Mouse (Mus musculus): Measurements from ENCODE around the gene C3ar1. TPM values are rescaled to one million over a fixed set of nuclear protein-coding genes. Genes with fewer than 3 reads are reported as not detected.

C3ar1 gene
- total and polyA plus RNA-seq, 2 experiments from 2014 or later = 1.8 to 2.3 TPM

DNA sequence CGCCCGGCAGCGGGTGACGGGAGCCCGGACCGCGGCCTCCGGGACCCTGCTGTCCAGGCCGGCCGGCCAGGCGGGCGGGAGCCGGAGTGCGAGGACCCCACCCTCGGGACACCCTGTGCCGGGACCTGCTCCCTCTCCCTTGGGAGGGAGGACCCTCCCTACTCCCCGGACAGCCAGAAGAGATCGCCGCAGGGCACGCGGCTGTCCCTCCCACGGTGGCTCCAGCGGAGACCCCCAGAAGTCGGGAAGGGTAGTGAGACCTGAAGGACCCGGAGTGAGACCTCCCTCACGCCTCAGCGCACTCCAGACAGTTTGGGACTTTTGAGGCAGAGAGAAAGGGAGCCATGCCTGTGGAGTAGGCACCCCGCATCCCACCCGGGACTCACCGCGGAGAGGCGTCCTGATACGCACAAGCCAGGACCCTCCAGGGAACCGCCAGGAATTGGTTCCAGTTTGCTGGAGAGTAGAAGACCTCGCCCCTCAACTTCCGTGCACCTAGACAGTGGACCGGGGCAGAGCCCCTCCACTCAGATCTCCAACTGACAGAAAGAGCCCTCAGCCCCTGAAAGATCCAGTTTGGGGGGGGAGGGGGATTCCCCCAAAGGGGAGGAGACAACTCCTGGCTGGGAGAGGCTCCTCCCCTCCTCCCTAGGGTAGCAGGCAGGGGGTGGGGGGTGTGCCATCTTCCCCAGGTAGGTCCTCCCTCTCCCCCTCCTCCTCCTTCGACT is 35.7 kb downstream of the C3ar1 start:
- DNase-seq (peak; percentile 57), ATAC-seq (peak; percentile 68)
- WGBS = 3% methylated on average over 32 of the region's 38 CpGs
- no peak for TF ChIP-seq CTCF (IDR thresholded peaks at IDR 0.05; ENCODE audit: low read depth)
- Histone ChIP-seq H3K4me2 (ENCODE audit: low read depth) (peak overlapping the region; percentile 86), H3K27me3 (ENCODE audit: insufficient read depth, low read length) (no peaks in the 10 kb centered on the region), H3K4me3 (ENCODE audit: low read depth, low read length) (peak overlapping the region; percentile 62), H3K9me3 (ENCODE audit: low read length) (no peaks in the 10 kb centered on the region), H3K9ac (peak overlapping the region; percentile 87), H3K4me1 (ENCODE audit: insufficient read depth) (peaks cover 19% of the 10 kb centered on the region; the same call in 1 of the 2 replicates), H3K27ac (ENCODE audit: low read depth, low read length) (peak overlapping the region; percentile 70), H3K36me3 (ENCODE audit: insufficient read depth) (no peaks in the 10 kb centered on the region)

DNA sequence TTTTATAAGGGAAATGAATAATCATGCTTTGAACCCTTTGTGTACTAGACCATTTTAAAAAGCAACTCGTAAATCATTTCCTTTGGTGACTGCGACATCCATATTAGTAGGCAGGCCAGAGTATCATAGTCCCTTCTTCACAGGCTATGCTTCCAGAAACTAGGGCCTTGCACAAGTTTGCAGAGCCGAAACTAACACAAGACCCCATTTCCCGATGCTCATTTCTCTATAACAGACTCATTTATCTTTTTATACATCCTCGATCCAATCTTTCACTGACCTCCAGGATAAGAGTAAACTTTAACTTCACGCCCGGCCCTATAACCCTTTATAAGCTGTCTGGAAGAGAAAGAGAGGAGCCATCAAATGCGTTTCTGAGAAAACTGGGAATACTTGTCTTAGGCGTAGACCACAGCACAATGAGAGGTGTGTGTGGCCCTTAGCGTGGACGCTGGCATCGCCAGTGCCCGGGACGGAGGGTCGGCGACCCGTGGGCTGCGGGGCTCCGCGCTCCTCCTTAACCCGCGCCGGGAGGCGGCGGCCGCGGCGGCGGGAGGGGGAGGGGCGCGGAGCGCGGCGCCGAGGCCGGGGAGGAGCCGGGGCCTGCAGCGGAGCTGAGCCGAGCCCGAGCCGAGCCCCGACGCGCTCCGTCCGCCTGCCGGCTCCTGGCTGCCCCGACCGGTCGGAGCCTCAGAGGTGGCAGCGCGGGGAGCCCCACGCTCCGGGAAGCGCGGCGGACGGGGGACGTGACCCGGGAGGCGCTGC is 36.5 kb downstream of the C3ar1 start, which contains the start of gene Foxj2:
Foxj2 (plus strand) TSS at position 609 of the 765 bp plus-strand sequence.
- DNase-seq (peak; percentile 72), ATAC-seq (peak; percentile 92)
- Histone ChIP-seq H3K4me2 (ENCODE audit: low read depth) (peak within 1 kb of the TSS; percentile 86), H3K4me3 (ENCODE audit: low read depth, low read length) (peak within 1 kb of the TSS; percentile 62), H3K9ac (peak within 1 kb of the TSS; percentile 87), H3K27ac (ENCODE audit: low read depth, low read length) (peak within 1 kb of the TSS; percentile 70), H3K4me1 (ENCODE audit: insufficient read depth) (peaks cover 19% of the 10 kb centered on the region; the same call in 1 of the 2 replicates), H3K9me3 (ENCODE audit: low read length) (no peaks in the 10 kb centered on the region), H3K27me3 (ENCODE audit: insufficient read depth, low read length) (no peaks in the 10 kb centered on the region), H3K36me3 (ENCODE audit: insufficient read depth) (no peaks in the 10 kb centered on the region)
- TF ChIP-seq CTCF (IDR thresholded peaks at IDR 0.05; ENCODE audit: low read depth) = no peak
- WGBS = 2% methylated on average over 34 of the region's 61 CpGs

DNA sequence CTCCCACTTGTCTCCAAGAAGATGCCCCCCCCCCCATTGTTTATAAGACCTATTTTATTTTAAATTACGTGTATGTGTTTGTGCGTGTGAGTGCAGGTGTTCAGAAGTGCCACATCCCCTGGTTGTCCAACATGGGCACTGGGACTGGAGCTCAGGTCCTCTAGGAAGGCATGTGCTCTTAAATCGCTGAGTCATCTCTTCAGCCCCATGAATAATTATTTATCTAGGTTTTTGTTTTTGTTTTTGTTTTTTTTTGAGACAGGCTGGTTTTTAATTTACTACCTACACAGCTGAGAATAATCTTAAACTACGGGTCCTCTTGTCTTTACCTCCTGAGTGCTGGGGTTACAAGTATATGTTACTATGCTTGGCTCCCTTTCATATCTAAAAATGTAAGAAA is 42.3 kb downstream of the C3ar1 start:
- ATAC-seq = no peak
- no peak overlapping the region for H3K9ac ChIP-seq
- no peak overlapping the region for H3K4me3 ChIP-seq (ENCODE audit: low read depth, low read length)
- 88% methylated on average over 4 of the region's 4 CpGs for WGBS
- H3K27me3 ChIP-seq (ENCODE audit: insufficient read depth, low read length) = no peaks in the 10 kb centered on the region
- H3K9me3 ChIP-seq (ENCODE audit: low read length) = no peaks in the 10 kb centered on the region
- no peak overlapping the region for H3K27ac ChIP-seq (ENCODE audit: low read depth, low read length)
- 0 out of 2 replicates have a peak, but pooled peaks cover 3% of the 10 kb centered on the region for H3K4me1 ChIP-seq (ENCODE audit: insufficient read depth)
- DNase-seq = no peak
- no peak overlapping the region for H3K4me2 ChIP-seq (ENCODE audit: low read depth)
- no peaks in the 10 kb centered on the region for H3K36me3 ChIP-seq (ENCODE audit: insufficient read depth)
- TF ChIP-seq CTCF (IDR thresholded peaks at IDR 0.05; ENCODE audit: low read depth) = no peak

DNA sequence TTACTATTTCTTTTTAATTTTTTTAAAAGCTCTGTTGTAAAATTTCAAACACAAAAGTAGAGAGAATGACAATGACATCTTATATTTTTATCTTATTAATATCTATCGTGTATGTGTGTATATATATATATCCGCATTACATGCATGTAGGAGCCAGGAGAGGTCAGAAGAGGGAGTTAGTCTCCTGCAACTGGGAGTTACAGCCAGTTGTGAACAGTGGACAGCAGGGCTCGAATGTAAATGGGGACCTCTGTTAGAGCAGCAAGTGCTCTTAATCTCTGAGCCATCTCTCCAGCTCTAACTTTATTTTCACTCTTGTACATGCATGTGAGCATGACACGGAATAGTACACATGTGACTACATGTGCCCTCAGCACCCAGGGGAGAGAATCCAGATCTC is 43.2 kb downstream of the C3ar1 start:
- ATAC-seq (no peak), DNase-seq (no peak)
- Histone ChIP-seq H3K9me3 (ENCODE audit: low read length) (no peaks in the 10 kb centered on the region), H3K4me2 (ENCODE audit: low read depth) (no peak overlapping the region), H3K9ac (no peak overlapping the region), H3K27me3 (ENCODE audit: insufficient read depth, low read length) (no peaks in the 10 kb centered on the region), H3K4me3 (ENCODE audit: low read depth, low read length) (no peak overlapping the region), H3K27ac (ENCODE audit: low read depth, low read length) (no peak overlapping the region), H3K4me1 (ENCODE audit: insufficient read depth) (0 out of 2 replicates have a peak, but pooled peaks cover 3% of the 10 kb centered on the region), H3K36me3 (ENCODE audit: insufficient read depth) (no peaks in the 10 kb centered on the region)
- no peak for TF ChIP-seq CTCF (IDR thresholded peaks at IDR 0.05; ENCODE audit: low read depth)
- 88% methylated on average over 4 of the region's 4 CpGs for WGBS

DNA sequence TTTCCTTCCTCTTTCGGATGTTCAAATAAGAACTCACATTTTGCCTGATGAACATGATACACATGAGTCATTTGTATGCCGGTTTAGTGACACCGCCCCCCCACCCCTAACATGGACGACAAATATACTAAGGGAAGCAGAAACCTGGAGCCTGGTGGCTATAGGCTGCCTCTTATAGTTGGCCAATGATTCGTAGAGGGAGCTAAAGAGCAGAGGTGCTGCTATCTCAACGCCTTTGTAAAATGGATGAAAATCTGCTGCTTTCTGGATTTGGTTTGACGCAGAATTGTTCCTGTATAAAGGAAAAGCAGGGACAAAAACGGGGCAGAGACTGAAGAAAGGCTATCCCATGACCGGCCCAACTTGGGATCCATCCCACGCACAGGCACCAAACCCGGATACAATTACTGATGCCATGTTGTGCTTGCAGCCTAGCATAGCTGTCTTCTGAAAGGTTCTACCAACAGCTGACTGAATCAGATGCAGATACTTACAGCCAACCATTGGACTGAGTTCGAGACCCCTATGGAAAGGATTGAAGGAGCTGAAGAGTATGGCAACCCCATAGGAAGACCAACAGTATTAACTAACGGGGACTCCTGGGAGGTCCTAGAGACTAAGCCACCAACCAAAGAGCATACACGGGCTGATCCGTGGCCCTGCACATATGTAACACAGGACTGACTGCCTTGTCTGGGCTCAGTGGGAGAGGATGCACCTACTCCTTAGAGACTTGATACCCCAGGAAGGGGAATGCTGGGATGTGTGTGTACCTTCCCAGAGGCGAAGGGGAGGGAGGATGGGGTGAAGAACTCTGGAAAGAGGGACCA is 44.0 kb downstream of the C3ar1 start:
- 24% methylated on average over 16 of the region's 16 CpGs for WGBS
- H3K4me1 ChIP-seq (ENCODE audit: insufficient read depth) = 0 out of 2 replicates have a peak, but pooled peaks cover 3% of the 10 kb centered on the region
- H3K4me2 ChIP-seq (ENCODE audit: low read depth) = peak overlapping the region; percentile 59
- DNase-seq (peak; percentile 48), ATAC-seq (peak; percentile 12; the same call in 1 of the 2 replicates)
- H3K27ac ChIP-seq (ENCODE audit: low read depth, low read length) = peak overlapping the region; percentile 95
- H3K27me3 ChIP-seq (ENCODE audit: insufficient read depth, low read length) = no peaks in the 10 kb centered on the region
- H3K36me3 ChIP-seq (ENCODE audit: insufficient read depth) = no peaks in the 10 kb centered on the region
- peak overlapping the region; percentile 78 for H3K4me3 ChIP-seq (ENCODE audit: low read depth, low read length)
- H3K9ac ChIP-seq = peak overlapping the region; percentile 33; the same call in 1 of the 2 replicates
- peak; percentile 42 for TF ChIP-seq CTCF (IDR thresholded peaks at IDR 0.05; ENCODE audit: low read depth)
- H3K9me3 ChIP-seq (ENCODE audit: low read length) = no peaks in the 10 kb centered on the region

DNA sequence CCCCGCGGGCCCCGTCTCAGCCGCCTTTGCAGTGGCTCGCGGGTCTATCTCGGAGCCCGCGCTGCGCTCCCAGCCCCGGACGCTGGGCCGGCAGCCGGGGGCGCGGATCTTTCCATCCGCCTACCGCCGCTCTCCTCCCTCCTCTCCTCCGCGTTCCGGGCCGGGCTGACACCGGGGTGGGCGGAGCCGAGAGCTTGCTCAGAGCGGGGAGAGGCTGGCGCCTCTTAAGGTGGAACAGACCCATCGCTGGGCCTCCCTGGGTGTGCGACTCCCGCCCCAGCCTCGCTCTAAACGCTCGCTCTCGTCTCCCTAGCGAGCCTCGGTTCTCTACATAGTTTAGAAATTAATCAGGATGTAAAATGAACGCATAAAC is 44.7 kb downstream of the C3ar1 start:
- Histone ChIP-seq H3K4me2 (ENCODE audit: low read depth) (peak overlapping the region; percentile 59), H3K4me1 (ENCODE audit: insufficient read depth) (0 out of 2 replicates have a peak, but pooled peaks cover 3% of the 10 kb centered on the region), H3K9me3 (ENCODE audit: low read length) (no peaks in the 10 kb centered on the region), H3K9ac (peak overlapping the region; percentile 68), H3K27me3 (ENCODE audit: insufficient read depth, low read length) (no peaks in the 10 kb centered on the region), H3K36me3 (ENCODE audit: insufficient read depth) (no peaks in the 10 kb centered on the region), H3K4me3 (ENCODE audit: low read depth, low read length) (peak overlapping the region; percentile 78), H3K27ac (ENCODE audit: low read depth, low read length) (peak overlapping the region; percentile 95)
- peak; percentile 89 for DNase-seq
- 2% methylated on average over 38 of the region's 38 CpGs for WGBS
- peak; percentile 25; the same call in 1 of the 2 replicates for TF ChIP-seq CTCF (IDR thresholded peaks at IDR 0.05; ENCODE audit: low read depth)
- peak; percentile 90 for ATAC-seq
